In the genomic region with DNA sequence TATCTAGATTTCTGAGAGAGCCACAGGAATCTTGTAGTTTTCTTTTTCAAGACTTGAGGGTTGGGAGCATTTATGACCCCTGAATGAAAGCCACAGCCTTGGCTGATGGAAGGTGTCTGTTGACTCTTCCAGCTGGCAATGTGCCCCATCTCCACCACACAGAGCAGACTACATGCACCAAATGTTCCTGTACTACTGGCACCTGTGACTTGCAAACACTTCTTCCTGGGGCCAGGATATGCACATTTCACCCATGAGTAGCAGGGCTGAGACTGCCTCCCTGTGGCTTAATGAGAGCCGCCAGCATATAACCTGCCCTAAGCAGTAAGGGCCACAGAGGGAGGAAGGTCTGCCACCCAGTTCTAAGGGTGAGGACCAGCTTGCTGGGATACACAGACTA, we compare ENCODE assay signal across 12 mouse cellular contexts.
DNase-seq lines count a peak whose midpoint lies in the region; ATAC-seq lines count a peak whose summit lies in the region.
"Had no signal": no experiment of that assay in that cellular context is flagged by ENCODE, and none has a peak within 500 bp of the region (broad histone marks: within the 10 kb centered on the region; RNA-seq: fewer than 3 reads in every experiment).

No protein-coding gene starts in this region.

- H3K9me3 ChIP-seq in heart, embryonic 10.5 days = no peaks in the 10 kb centered on the region
- peaks cover 7% of the 10 kb centered on the region for H3K9me3 ChIP-seq in megakaryocyte, embryonic 14.5 days

- H3K4me1 ChIP-seq in heart, embryonic 10.5 days = 0 out of 2 replicates have a peak, but pooled peaks cover 6% of the 10 kb centered on the region
- H3K4me1 ChIP-seq in megakaryocyte, embryonic 14.5 days = no peaks in the 10 kb centered on the region

- H3K4me3 ChIP-seq in heart, embryonic 10.5 days = no peak overlapping the region
- peak overlapping the region; percentile 6 for H3K4me3 ChIP-seq in megakaryocyte, embryonic 14.5 days (replicated peaks)

- no peaks in the 10 kb centered on the region for H3K27me3 ChIP-seq in heart, embryonic 10.5 days (ENCODE audit: insufficient read depth, poor library complexity, severe bottlenecking)
- H3K27me3 ChIP-seq in megakaryocyte, embryonic 14.5 days (replicated peaks) = no peaks in the 10 kb centered on the region

- DNase-seq in adrenal gland, adult (ENCODE audit: inconsistent age in 2 of 2, low spot score in 1 of 2) = peak; percentile 11 to 33
- no peak for DNase-seq in adrenal gland, postnatal 25 days
- peak; percentile 6 to 9 for DNase-seq in heart, postnatal 10 days
- no peak for DNase-seq in heart, embryonic 10.5 days (ENCODE audit: low spot score)
- DNase-seq in gastrocnemius, adult 8-10 months (ENCODE audit: low spot score in 2 of 2) = no peak
- DNase-seq: adrenal gland, adult 8-10 months; thymus, postnatal 36 days had no signal

- WGBS in heart, embryonic 10.5 days = 67% methylated on average over 1 of the region's 1 CpGs

- ATAC-seq in megakaryocyte, adult 5-6 weeks (ENCODE audit: poor library complexity, severe bottlenecking) = no peak
- ATAC-seq in megakaryocyte progenitor cell, adult 5-6 weeks (replicated peaks; ENCODE audit: poor library complexity) = peak; percentile 50
- ATAC-seq: forebrain, embryonic 14.5 days; intestine, embryonic 16.5 days had no signal

- H3K27ac ChIP-seq in heart, embryonic 10.5 days = no peak overlapping the region

- intact Hi-C loops in heart, postnatal 10 days (cut with DNase I) = loop anchor here (10.0 kb wide), 1 partner anchor 231 kb away; no protein-coding TSS in a partner anchor

- no peaks in the 10 kb centered on the region for H3K36me3 ChIP-seq in heart, embryonic 10.5 days
- no peaks in the 10 kb centered on the region for H3K36me3 ChIP-seq in megakaryocyte, embryonic 14.5 days (replicated peaks; ENCODE audit: low read length)

Comparison
In these comparisons a context has a peak if more than half of its experiments do, and no peak if none do; other contexts are left out.
1. DNase-seq: peak in adrenal gland, adult (2 of 2) and heart, postnatal 10 days (2 of 2); none in adrenal gland, postnatal 25 days (single experiment), heart, embryonic 10.5 days (single experiment) and gastrocnemius, adult 8-10 months (0 of 2).